31 mouse cellular contexts compared by ENCODE assay signal in the genomic region with DNA sequence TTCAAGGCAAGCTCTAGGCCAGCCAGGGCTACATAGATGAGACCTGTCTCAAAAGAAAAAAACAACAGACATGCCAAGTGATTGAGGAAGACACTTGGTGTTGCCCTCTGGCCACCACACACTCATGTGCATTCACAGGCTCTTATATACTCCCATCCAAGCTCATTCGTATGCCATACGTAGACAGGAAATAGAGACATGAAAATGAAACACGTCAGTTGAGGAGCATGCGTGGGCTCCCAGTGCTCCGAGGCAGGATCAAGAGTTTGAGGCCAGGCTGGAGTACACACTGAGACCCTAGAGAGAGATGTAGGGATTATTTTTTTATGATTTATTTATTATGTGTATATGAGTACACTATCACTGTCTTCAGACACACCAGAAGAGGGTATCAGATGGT. TPM values are rescaled to one million over a fixed set of nuclear protein-coding genes. Genes with fewer than 3 reads are reported as not detected.
A peak's percentile ranks its signal among the peaks of the same experiment; 100 is the strongest.
DNase-seq lines count a peak whose midpoint lies in the region; ATAC-seq and TF ChIP-seq lines count a peak whose summit lies in the region.
"Had no signal": no experiment of that assay in that cellular context is flagged by ENCODE, and none has a peak within 500 bp of the region (broad histone marks: within the 10 kb centered on the region; RNA-seq: fewer than 3 reads in every experiment).

No protein-coding gene starts in this region.

- 94% methylated on average over 5 of the region's 5 CpGs for WGBS in midbrain, embryonic 15.5 days
- WGBS in midbrain, embryonic 11.5 days = 95% methylated on average over 5 of the region's 5 CpGs
- WGBS in lung, adult 2 months = 77% methylated on average over 5 of the region's 5 CpGs

- no peak for TF ChIP-seq CTCF in lung, adult 2 months (IDR thresholded peaks at IDR 0.05; ENCODE audit: insufficient read depth, low read length)

- 0 out of 2 replicates have a peak overlapping the region, but pooled peaks have one; percentile 4 for H3K4me3 ChIP-seq in midbrain, embryonic 15.5 days
- no peak overlapping the region for H3K4me3 ChIP-seq in midbrain, embryonic 11.5 days (ENCODE audit: low read depth, low read length)
- no peak overlapping the region for H3K4me3 ChIP-seq in lung, adult 2 months (replicated peaks; ENCODE audit: extremely low read depth, low read depth, low read length)
- H3K4me3 ChIP-seq: embryonic facial prominence, embryonic 15.5 days; forebrain, embryonic 12.5 days; forebrain, embryonic 15.5 days; heart, adult 2 months; heart, embryonic 10.5 days; heart, embryonic 13.5 days; hindbrain, embryonic 13.5 days; intestine, embryonic 15.5 days had no signal

- H3K4me1 ChIP-seq in midbrain, embryonic 15.5 days = peaks cover 20% of the 10 kb centered on the region
- peaks cover 4% of the 10 kb centered on the region; the same call in 1 of the 2 replicates for H3K4me1 ChIP-seq in midbrain, embryonic 11.5 days (ENCODE audit: control insufficient read depth, insufficient read depth, low read length)
- H3K4me1 ChIP-seq in lung, adult 2 months (ENCODE audit: control insufficient read depth, insufficient read depth, low read length) = peaks cover 6% of the 10 kb centered on the region; the same call in 1 of the 2 replicates

- no peak overlapping the region for H3K9ac ChIP-seq in midbrain, embryonic 15.5 days
- no peak overlapping the region for H3K9ac ChIP-seq in midbrain, embryonic 11.5 days (ENCODE audit: low read length)
- H3K9ac ChIP-seq: embryonic facial prominence, embryonic 15.5 days; forebrain, embryonic 12.5 days; forebrain, embryonic 15.5 days; heart, embryonic 13.5 days; hindbrain, embryonic 13.5 days; intestine, embryonic 15.5 days had no signal

- H3K27ac ChIP-seq in midbrain, embryonic 15.5 days = 0 out of 2 replicates have a peak overlapping the region, but pooled peaks have one; percentile 90
- H3K27ac ChIP-seq in midbrain, embryonic 11.5 days (ENCODE audit: low read depth, low read length) = no peak overlapping the region
- H3K27ac ChIP-seq: forebrain, embryonic 15.5 days; hindbrain, postnatal 0 days; intestine, embryonic 15.5 days had no signal

- TF ChIP-seq POLR2A in lung, adult 2 months (IDR thresholded peaks at IDR 0.05; ENCODE audit: borderline replicate concordance, extremely low read depth, low read depth, low read length) = no peak

- no peaks in the 10 kb centered on the region for H3K27me3 ChIP-seq in midbrain, embryonic 15.5 days (replicated peaks)
- no peaks in the 10 kb centered on the region for H3K27me3 ChIP-seq in midbrain, embryonic 11.5 days (ENCODE audit: control insufficient read depth, insufficient read depth, low read length)
- H3K27me3 ChIP-seq: CH12.LX; embryonic facial prominence, embryonic 15.5 days; forebrain, embryonic 12.5 days; forebrain, embryonic 15.5 days; heart, embryonic 13.5 days; hindbrain, embryonic 13.5 days; intestine, embryonic 15.5 days; Patski had no signal

- peak; percentile 49 for DNase-seq in cerebellum, adult 9-11 months
- DNase-seq in cerebellum, adult 11-12 months = no peak
- DNase-seq in midbrain, embryonic 11.5 days (ENCODE audit: low spot score, missing footprints) = no peak
- peak; percentile 60 for DNase-seq in CD4-positive, CD25-positive, alpha-beta regulatory T cell, adult 2 months (ENCODE audit: low read depth, low spot score)
- peak; percentile 57 for DNase-seq in induced T-regulatory cell, adult 2 months (ENCODE audit: low read depth)
- DNase-seq in right cerebral cortex, postnatal 36 days (ENCODE audit: low spot score in 2 of 2) = no peak
- no peak for DNase-seq in lung, adult 2 months
- DNase-seq: adrenal gland, adult 2 months; adrenal gland, postnatal 14 days; B cell, adult 2 months; cerebellum, adult 11 months; cerebellum, postnatal 10 days; cerebellum, postnatal 36 days; embryo, embryonic 11 days; gastrocnemius, postnatal 25 days; heart, adult 2 months; heart, postnatal 14 days; kidney, adult 11 months; kidney, adult 8-10 months had no signal

- H3K9me3 ChIP-seq in midbrain, embryonic 15.5 days = no peaks in the 10 kb centered on the region
- H3K9me3 ChIP-seq in midbrain, embryonic 11.5 days (ENCODE audit: control insufficient read depth, low read length) = no peaks in the 10 kb centered on the region
- H3K9me3 ChIP-seq: embryonic facial prominence, embryonic 15.5 days; forebrain, embryonic 12.5 days; forebrain, embryonic 15.5 days; G1E; heart, embryonic 10.5 days; heart, embryonic 13.5 days; hindbrain, embryonic 13.5 days; intestine, embryonic 15.5 days had no signal

- no peak overlapping the region for H3K4me2 ChIP-seq in midbrain, embryonic 15.5 days
- H3K4me2 ChIP-seq in midbrain, embryonic 11.5 days = no peak overlapping the region
- H3K4me2 ChIP-seq: embryonic facial prominence, embryonic 15.5 days; forebrain, embryonic 12.5 days; forebrain, embryonic 15.5 days; heart, embryonic 13.5 days; hindbrain, embryonic 13.5 days; intestine, embryonic 15.5 days had no signal

- no peak for ATAC-seq in midbrain, embryonic 15.5 days (replicated peaks)
- no peak for ATAC-seq in midbrain, embryonic 11.5 days (ENCODE audit: low FRiP score)
- ATAC-seq: forebrain, embryonic 15.5 days; hindbrain, postnatal 0 days; intestine, embryonic 15.5 days; Patski had no signal

- 0 out of 2 replicates have a peak, but pooled peaks cover 3% of the 10 kb centered on the region for H3K36me3 ChIP-seq in midbrain, embryonic 15.5 days (replicated peaks)
- H3K36me3 ChIP-seq in midbrain, embryonic 11.5 days (ENCODE audit: control insufficient read depth, insufficient read depth, low read length) = no peaks in the 10 kb centered on the region; the same call in 1 of the 2 replicates
- H3K36me3 ChIP-seq: forebrain, embryonic 15.5 days; intestine, embryonic 15.5 days had no signal

RNA-seq across cellular contexts. Expression of a gene that starts 9.7 kb away (rescaled TPM):
- 21.1 and 21.4 TPM in 2 replicates for polyA plus RNA-seq in midbrain, embryonic 15.5 days (2015; fragmentation: Nextera tagmentation; extraction: Ambion mirVana)
- polyA plus RNA-seq in midbrain, embryonic 11.5 days (2014; fragmentation: Nextera tagmentation; extraction: Ambion mirVana) = 9.4 and 9.5 TPM in 2 replicates
- 10.7 and 12.3 TPM in 2 replicates for polyA plus RNA-seq in lung, adult 2 months (2012; rRNA removed)

RNA-seq across cellular contexts. Expression of a gene that starts 11.2 kb away (rescaled TPM):
- polyA plus RNA-seq in midbrain, embryonic 15.5 days (2015; fragmentation: Nextera tagmentation; extraction: Ambion mirVana) = 6.9 and 7.3 TPM in 2 replicates
- polyA plus RNA-seq in midbrain, embryonic 11.5 days (2014; fragmentation: Nextera tagmentation; extraction: Ambion mirVana) = 0.46 and 0.58 TPM in 2 replicates
- polyA plus RNA-seq in lung, adult 2 months (2012; rRNA removed) = not detected in 2 replicates
- polyA plus RNA-seq: G1E; heart, adult 2 months had no signal

RNA-seq across cellular contexts. Expression of a gene that starts 19.7 kb away (rescaled TPM):
- 26.4 and 27.0 TPM in 2 replicates for polyA plus RNA-seq in midbrain, embryonic 15.5 days (2015; fragmentation: Nextera tagmentation; extraction: Ambion mirVana)
- polyA plus RNA-seq in midbrain, embryonic 11.5 days (2014; fragmentation: Nextera tagmentation; extraction: Ambion mirVana) = 10.7 and 11.4 TPM in 2 replicates
- 11.1 and 14.9 TPM in 2 replicates for polyA plus RNA-seq in lung, adult 2 months (2012; rRNA removed)

RNA-seq across cellular contexts. Expression of a gene that starts 20.1 kb away (rescaled TPM):
- 109 and 112 TPM in 2 replicates for polyA plus RNA-seq in midbrain, embryonic 15.5 days (2015; fragmentation: Nextera tagmentation; extraction: Ambion mirVana)
- 156 and 160 TPM in 2 replicates for polyA plus RNA-seq in midbrain, embryonic 11.5 days (2014; fragmentation: Nextera tagmentation; extraction: Ambion mirVana)
- polyA plus RNA-seq in lung, adult 2 months (2012; rRNA removed) = 16.2 and 20.1 TPM in 2 replicates

RNA-seq across cellular contexts. Expression of a gene that starts 35.0 kb away (rescaled TPM):
- polyA plus RNA-seq in midbrain, embryonic 15.5 days (2015; fragmentation: Nextera tagmentation; extraction: Ambion mirVana) = 2.1 and 2.2 TPM in 2 replicates
- polyA plus RNA-seq in midbrain, embryonic 11.5 days (2014; fragmentation: Nextera tagmentation; extraction: Ambion mirVana) = 7.0 and 8.8 TPM in 2 replicates
- 39.6 and 47.2 TPM in 2 replicates for polyA plus RNA-seq in lung, adult 2 months (2012; rRNA removed)

Comparison
In these comparisons a context has a peak if more than half of its experiments do, and no peak if none do; other contexts are left out.
1. DNase-seq: peak in cerebellum, adult 9-11 months (single experiment), CD4-positive, CD25-positive, alpha-beta regulatory T cell, adult 2 months (single experiment) and induced T-regulatory cell, adult 2 months (single experiment); none in cerebellum, adult 11-12 months (single experiment), midbrain, embryonic 11.5 days (single experiment), right cerebral cortex, postnatal 36 days (0 of 2) and lung, adult 2 months (single experiment).